Mouse (Mus musculus) testis, postnatal 10 days (tissue): Measurements from ENCODE around the gene Myl12a.

Experiments used
- DNase-seq: peaks from one replicate; pipeline ENCODE4 v3.0.0; 2021; ENCODE audit warnings: low spot score

The Myl12a gene

DNA sequence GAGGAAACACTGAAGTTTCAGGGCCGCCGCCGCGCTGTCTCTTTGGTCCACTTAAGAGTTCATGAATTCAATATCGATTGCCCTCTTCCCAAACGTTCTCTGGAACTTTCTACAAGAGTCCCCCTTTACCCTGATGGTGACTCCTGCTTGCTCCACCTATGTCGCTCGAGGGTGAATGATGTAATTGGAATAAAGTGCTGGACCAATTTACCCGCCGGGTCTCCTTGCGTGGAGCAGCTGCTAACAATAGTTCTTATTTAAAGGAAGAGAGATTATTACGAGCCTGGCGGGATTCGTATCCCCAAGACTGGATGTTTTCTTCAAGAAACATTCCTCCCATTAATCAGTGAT, at the start of gene Myl12a:
TSS of gene Myl12a (minus strand) at position 135 of the 351 bp plus-strand sequence.
- no peak for DNase-seq

DNA sequence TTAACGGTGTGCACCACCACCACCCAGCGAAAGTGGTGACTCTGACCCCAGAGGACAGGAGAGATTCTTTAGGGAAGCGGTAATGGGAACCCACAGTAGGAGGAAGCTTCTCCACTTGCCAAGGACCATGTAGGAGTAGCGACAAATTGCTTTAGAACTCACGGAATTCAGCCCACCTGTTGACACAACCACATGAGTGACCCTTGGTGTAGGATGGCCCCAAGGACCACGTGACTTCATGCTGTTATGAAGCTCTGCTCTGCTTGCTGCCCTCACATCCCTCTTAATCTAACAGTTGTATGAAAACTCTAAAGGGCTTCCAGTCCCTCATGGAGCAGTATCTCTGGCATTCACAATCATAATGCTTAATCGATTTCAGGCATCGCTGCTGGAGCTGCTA, 46.6 kb upstream of the Myl12a start:
- DNase-seq: no peak

DNA sequence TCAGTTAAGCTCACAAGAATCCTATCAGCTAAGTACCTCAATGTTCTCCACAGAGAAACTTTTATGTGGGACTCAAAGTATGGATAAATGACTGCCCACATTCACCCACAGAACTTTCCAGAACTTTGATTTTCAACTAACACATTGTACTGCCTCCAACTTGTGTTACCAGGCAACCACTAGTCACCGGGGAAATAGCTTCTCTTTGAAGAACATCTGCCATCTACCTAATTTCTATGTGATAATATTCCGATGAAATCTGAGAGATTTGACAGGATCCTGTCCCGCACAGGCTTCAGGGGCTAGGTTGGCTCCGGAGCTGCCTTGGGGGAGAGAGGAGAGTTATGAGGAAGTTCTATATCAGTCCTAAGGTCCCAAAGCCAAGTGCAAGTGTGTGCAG, 44.2 kb upstream of the Myl12a start:
- no peak for DNase-seq

DNA sequence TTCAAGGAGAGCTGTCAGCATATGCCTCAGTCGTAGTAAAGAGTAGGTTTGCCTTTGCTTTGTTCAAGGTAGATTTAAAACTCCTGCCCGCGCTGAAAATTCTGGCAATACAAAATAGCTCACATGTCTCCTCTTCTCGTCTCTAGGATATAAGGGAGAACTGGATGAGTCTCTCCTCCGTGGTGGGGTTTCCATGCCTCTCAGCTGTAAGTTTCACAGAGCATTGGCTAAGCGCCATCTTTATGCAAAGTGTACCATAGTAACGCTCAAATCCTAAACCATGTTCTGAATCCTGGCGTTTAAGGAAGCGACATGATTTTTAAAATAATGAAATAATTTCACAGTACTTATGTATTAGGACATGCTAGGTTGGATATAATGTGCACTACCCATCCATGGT, 42.9 kb upstream of the Myl12a start:
- DNase-seq: no peak

DNA sequence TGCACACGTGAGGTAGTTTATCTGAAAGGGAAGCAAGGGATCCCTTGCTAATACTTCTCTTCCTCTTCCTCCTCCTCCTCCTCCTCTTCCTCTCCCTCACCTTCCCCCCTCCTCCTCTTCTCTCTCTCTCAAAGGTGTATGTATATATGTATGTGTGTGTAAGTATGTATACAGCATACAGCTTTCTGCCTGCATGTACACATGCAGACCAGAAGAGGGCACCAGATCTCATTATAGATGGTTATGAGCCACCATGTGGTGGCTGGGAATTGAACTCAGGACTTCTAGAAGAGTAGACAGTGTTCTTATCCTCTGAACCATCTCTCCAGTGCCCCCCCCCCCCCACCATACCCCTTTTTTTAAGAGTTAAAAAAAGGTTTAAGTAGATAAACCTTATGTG, 40.0 kb upstream of the Myl12a start:
- DNase-seq: no peak

- no peak for DNase-seq
Observed at GRCm38 (mm10) chr17:71040582-71040880, 37.9 kb upstream of the Myl12a start.

DNA sequence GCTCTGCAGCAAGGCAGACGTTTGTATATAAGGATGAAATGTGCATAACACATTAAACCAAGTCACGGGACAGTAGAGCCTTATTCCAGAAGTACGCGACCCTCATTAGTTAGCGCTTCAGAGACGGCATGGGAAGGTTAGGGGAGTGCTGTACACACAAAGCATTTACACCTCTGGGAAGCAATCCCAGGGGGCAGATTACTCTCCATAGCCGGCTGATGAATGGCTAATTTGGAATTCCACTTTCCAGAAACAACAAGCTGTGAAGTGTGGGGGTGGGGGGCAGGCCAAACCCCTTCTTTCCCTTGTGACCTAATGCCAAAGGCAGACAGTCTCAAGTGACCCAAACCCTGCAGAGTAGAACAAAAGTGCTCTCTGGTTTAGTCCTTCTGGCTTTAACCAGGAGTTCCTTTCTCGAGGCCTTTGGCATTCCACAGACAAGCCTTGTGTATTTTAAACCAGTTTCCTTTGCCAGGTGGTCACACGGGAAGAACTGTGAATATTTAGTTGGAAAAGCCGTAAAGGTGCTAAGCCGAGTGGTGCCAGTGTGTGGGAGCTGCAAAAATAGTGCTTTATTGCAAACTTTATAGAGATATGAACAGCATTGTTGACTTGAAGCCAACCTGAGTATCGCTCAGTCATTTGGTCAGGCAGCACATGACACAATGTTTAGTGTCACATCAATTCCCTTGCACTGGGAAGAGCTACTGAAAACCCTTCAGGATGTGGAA, 37.3 kb upstream of the Myl12a start:
- no peak for DNase-seq

- no peak for DNase-seq
Observed at GRCm38 (mm10) chr17:71038812-71039211, 36.1 kb upstream of the Myl12a start.

DNA sequence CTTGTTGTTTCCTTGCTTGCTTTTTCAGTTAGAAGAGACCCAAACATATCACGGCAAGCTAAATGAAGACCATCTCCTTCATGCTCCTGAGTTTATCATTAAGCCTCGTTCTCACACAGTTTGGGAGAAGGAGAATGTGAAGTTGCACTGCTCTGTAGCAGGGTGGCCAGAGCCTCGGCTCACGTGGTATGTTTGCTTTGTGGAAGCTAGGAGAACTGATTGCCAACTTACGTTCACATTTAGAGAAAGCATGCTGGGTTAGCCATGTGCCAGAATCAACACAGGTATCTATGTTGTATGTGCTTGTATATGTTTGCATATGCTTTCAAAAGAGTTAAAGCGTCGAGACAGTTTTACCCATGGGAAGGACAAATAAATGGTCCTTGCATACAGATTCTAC, 34.5 kb upstream of the Myl12a start:
- no peak for DNase-seq

DNA sequence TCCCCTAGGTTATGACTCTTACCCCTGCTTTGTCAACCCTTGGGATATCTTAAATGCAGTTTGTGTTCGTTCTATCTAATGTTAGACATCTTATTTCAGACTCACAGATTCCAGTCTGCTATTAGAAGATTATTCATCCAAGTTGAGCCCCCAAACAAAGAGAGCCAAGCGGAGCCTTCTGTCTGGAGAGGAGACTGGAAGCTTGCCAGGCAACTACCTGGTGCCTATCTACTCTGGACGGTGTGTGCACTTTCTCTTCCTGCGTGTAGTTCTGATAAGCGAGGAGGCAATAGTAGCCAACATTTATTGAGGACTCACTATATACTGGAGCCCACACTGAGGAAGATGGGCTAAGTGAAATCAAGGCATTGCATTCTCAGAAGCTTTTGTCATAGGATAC, 31.8 kb upstream of the Myl12a start:
- no peak for DNase-seq

- DNase-seq: no peak
Observed at GRCm38 (mm10) chr17:71032719-71033118, 30.0 kb upstream of the Myl12a start.

- no peak for DNase-seq
Observed at GRCm38 (mm10) chr17:71027186-71027585, 24.5 kb upstream of the Myl12a start.

- DNase-seq: no peak
Observed at GRCm38 (mm10) chr17:71025922-71026321, 23.2 kb upstream of the Myl12a start.

- DNase-seq: no peak
Observed at GRCm38 (mm10) chr17:71024071-71024470, 21.4 kb upstream of the Myl12a start.

DNA sequence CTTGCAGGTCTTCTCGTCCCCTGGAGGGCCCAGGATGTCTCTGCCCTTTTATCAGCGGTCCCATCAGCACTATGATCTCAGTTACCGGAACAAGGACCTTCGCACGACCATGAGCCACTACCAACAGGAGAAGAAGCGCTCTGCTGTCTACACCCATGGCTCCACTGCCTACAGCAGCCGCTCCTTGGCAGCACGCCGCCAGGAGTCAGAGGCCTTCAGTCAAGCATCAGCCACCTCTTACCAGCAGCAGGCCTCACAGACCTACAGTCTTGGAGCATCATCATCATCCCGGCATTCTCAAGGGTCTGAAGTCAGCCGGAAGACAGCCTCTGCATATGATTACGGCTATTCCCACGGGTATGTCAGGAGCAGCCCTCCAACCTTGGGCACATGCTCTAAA, 20.2 kb upstream of the Myl12a start:
- no peak for DNase-seq

DNA sequence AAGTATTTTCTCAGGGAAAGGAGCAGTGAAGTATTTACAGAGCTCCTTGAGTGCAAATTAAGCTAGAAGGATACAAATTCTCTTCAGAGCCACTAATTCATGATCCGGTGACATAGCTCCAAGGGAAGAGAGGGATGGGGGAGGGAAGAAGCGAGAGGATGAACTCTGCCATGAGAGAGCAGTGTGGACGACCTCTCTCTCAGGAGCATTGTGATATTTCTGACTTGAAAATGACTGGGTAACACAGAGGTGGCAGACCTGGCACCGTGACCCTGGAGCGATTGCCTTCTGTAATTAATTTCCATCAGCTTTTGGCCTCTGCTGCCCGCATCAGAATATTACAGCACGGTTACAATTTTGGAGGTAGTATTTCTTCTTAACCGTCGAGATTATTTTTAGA, 17.2 kb upstream of the Myl12a start:
- DNase-seq: peak; percentile 23

DNA sequence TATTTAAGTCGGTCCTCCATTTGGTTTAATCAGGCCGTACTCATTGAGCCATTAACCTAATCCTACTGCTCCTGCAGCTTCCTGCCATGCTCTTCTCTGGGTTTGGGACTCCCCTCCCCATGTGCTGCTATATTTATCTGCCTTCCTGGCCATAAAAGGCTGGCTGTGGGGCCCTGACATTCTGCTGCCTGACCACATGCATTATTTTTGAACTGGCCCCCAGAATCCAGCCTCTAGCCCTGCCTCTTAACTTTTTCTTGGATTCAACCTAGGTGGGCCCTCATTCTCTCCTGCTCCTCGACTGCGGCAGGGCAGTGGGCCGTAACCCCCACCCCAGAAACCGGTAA, 16.6 kb upstream of the Myl12a start:
- no peak for DNase-seq

GRCm38 (mm10) chr17:71018616-71019308, 16.1 kb upstream of the Myl12a start:
- DNase-seq: no peak

GRCm38 (mm10) chr17:71018151-71018550, 15.5 kb upstream of the Myl12a start:
- no peak for DNase-seq

DNA sequence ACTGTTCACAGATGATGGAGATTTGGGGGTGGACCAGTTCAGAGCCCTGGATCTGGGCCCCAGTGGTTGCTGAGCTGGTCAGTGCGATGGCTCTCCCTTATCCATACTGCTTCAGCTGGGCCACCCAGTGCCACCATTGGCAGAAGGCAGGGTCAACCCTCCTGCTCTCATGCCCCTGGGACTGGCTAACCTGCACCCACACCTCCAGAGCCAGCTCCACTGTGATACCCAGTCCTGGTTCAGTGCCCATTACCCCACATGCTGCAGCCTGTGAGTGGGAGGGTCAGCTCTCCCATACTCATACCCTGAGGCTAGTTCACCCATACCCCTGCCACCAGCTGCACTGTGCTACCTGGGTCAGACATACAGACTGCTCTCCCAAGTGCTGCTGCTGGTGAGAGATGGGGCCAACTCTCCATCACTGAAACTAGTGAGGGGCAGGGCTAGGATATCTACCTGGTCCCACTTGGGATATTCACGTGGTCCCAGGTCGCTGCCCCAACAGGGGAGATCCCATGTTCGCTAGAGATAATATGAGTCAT, 14.8 kb upstream of the Myl12a start:
- DNase-seq: no peak

- DNase-seq: no peak
Observed at GRCm38 (mm10) chr17:71014911-71015310, 12.2 kb upstream of the Myl12a start.

- DNase-seq: no peak
Observed at GRCm38 (mm10) chr17:71013105-71013504, 10.4 kb upstream of the Myl12a start.

- no peak for DNase-seq
Observed at GRCm38 (mm10) chr17:71011931-71012662, 9.4 kb upstream of the Myl12a start.
